Mouse (Mus musculus) gastrocnemius, adult 2 months (tissue): Measurements from ENCODE around the gene Pgbd1. TPM values are rescaled to one million over a fixed set of nuclear protein-coding genes. Genes with fewer than 3 reads are reported as not detected.

Source experiments
- DNase-seq: peaks from one replicate; pipeline ENCODE4 v3.0.0; 2022
- H3K27ac ChIP-seq: fragments of 200-600 bp; 2 replicates; pipeline ENCODE4 v1.8.1; 2022; ENCODE audit warnings: mild to moderate bottlenecking
- H3K4me3 ChIP-seq: fragments of 200-600 bp; 2 replicates; pipeline ENCODE4 v1.8.1; 2022; ENCODE audit warnings: mild to moderate bottlenecking, moderate library complexity
- CTCF ChIP-seq: fragments of 200-600 bp; IDR thresholded peaks from 2 replicates; pipeline ENCODE4 v1.8.1; 2022; ENCODE audit warnings: antibody characterized with exemption, mild to moderate bottlenecking, moderate library complexity
- intact Hi-C: fragments of 180-260 bp; cut with DNase I; formaldehyde crosslinking; loops from one replicate; pipeline ENCODE4 v1.15.1; 2025
- microRNA-seq: library from miRNA; unstranded; fragments of <30 nt; microRNA quantifications from one replicate; pipeline ENCODE4 v1.2.0, GENCODE M21; 2021
- total RNA-seq, 2 experiments: library from RNA; stranded (reverse); gene quantifications; 2 replicates each; pipeline ENCODE4 v1.2.3; 2021

Pgbd1 gene
- total RNA-seq, 2 experiments from 2014 or later = 0.18 to 0.59 TPM

GRCm38 (mm10) chr13:21372700-21373099, 68.2 kb downstream of the Pgbd1 start:
- Histone ChIP-seq H3K27ac (no peak overlapping the region), H3K4me3 (no peak overlapping the region)
- TF ChIP-seq CTCF = no peak
- intact Hi-C loops = no loop called here
- DNase-seq = no peak

Small RNA genes lying within 50 kb of the gene (microRNA-seq; reads per million reads assigned to microRNA genes)
- gene Mir1896 (not detected), gene Mir6942 (not detected)

Other genes with a start within 250 kb of the Pgbd1 start
- not detected for gene Gpx5, start 148.3 kb downstream of the Pgbd1 start, total RNA-seq
- not detected for gene Gpx6, start 128.9 kb downstream of the Pgbd1 start, total RNA-seq
- not detected for gene Olfr1367, start 94.1 kb downstream of the Pgbd1 start, total RNA-seq
- 1 to 10 TPM; 6.9 to 8.7 TPM for gene Zscan12, start 78.2 kb downstream of the Pgbd1 start, total RNA-seq
- gene Zkscan3, start 38.3 kb downstream of the Pgbd1 start, total RNA-seq = 10 to 100 TPM; 16.2 to 20.6 TPM
- 10 to 100 TPM; 13.6 to 14.5 TPM for gene Zscan26, start 12.7 kb upstream of the Pgbd1 start, total RNA-seq
- under 1 TPM; 0.14 to 0.15 TPM for gene Nkapl, start 27.5 kb upstream of the Pgbd1 start, total RNA-seq
- under 1 TPM; 0.38 to 0.50 TPM for gene Zkscan4, start 37.8 kb upstream of the Pgbd1 start, total RNA-seq
- gene Gm10065, start 38.4 kb upstream of the Pgbd1 start, total RNA-seq = not detected
- 10 to 100 TPM; 21.8 to 23.3 TPM for gene AK157302, start 54.2 kb upstream of the Pgbd1 start, total RNA-seq
- gene Gm11273, start 60.4 kb upstream of the Pgbd1 start, total RNA-seq = 100 to 1,000 TPM; 119 to 160 TPM
- 1 to 10 TPM; 4.7 to 6.1 TPM for gene Zkscan8, start 90.1 kb upstream of the Pgbd1 start, total RNA-seq
- gene Olfr1366, start 101.8 kb upstream of the Pgbd1 start, total RNA-seq = not detected
- gene Olfr1535, start 118.8 kb upstream of the Pgbd1 start, total RNA-seq = not detected
- not detected for gene Olfr1364, start 140.7 kb upstream of the Pgbd1 start, total RNA-seq
- not detected for gene Olfr1362, start 173.0 kb upstream of the Pgbd1 start, total RNA-seq
- gene Olfr11, start 201.5 kb upstream of the Pgbd1 start, total RNA-seq = not detected
- gene Olfr1361, start 222.3 kb upstream of the Pgbd1 start, total RNA-seq = not detected
- not detected for gene Olfr1360, start 236.3 kb upstream of the Pgbd1 start, total RNA-seq